ENCODE assay signal across 29 mouse cellular contexts in genomic region chr17:47176328-47176727, GRCm38 (mm10).
A peak's percentile ranks its signal among the peaks of the same experiment; 100 is the strongest.
DNase-seq lines count a peak whose midpoint lies in the region; ATAC-seq and TF ChIP-seq lines count a peak whose summit lies in the region.
"Had no signal": no experiment of that assay in that cellular context is flagged by ENCODE, and none has a peak within 500 bp of the region (broad histone marks: within the 10 kb centered on the region; RNA-seq: fewer than 3 reads in every experiment).

No protein-coding gene starts in this region.

- H3K4me2 ChIP-seq in lung, embryonic 14.5 days, result no peak overlapping the region
- H3K4me2 ChIP-seq in lung, embryonic 16.5 days (ENCODE audit: low read depth, low read length), result no peak overlapping the region
- H3K4me2 ChIP-seq: embryonic facial prominence, embryonic 13.5 days; embryonic facial prominence, embryonic 15.5 days; forebrain, embryonic 12.5 days had no signal

- TF ChIP-seq CTCF in lung, embryonic 14.5 days (IDR thresholded peaks at IDR 0.05; ENCODE audit: low read depth), result no peak
- no peak for TF ChIP-seq CTCF in lung, adult 2 months (IDR thresholded peaks at IDR 0.05; ENCODE audit: insufficient read depth, low read length)

- WGBS in heart, embryonic 10.5 days, result 20% methylated on average over 5 of the region's 5 CpGs
- 13% methylated on average over 5 of the region's 5 CpGs for WGBS in lung, embryonic 14.5 days
- 36% methylated on average over 5 of the region's 5 CpGs for WGBS in lung, adult 2 months
- WGBS in lung, embryonic 16.5 days, result 18% methylated on average over 5 of the region's 5 CpGs

- no peak for TF ChIP-seq POLR2A in lung, adult 2 months (IDR thresholded peaks at IDR 0.05; ENCODE audit: borderline replicate concordance, extremely low read depth, low read depth, low read length)

- no peak for ATAC-seq in lung, embryonic 14.5 days (ENCODE audit: insufficient read depth)
- ATAC-seq in lung, embryonic 16.5 days (ENCODE audit: low read depth), result no peak
- ATAC-seq: activated CD4-positive, CD25-positive, alpha-beta regulatory T cell, adult 4 months; CD4-positive, CD25-positive, alpha-beta regulatory T cell, adult 4 months; forebrain, embryonic 14.5 days; Patski had no signal

- DNase-seq in heart, embryonic 10.5 days (ENCODE audit: low spot score), result no peak
- no peak for DNase-seq in heart, adult 9 months (ENCODE audit: low spot score in 2 of 2)
- peak; percentile 59 for DNase-seq in lung, embryonic 14.5 days
- DNase-seq in lung, adult 2 months, result no peak
- no peak for DNase-seq in lung, postnatal 10 days
- peak; percentile 45 for DNase-seq in induced T-regulatory cell, adult 2 months (ENCODE audit: low read depth)
- DNase-seq in adrenal gland, postnatal 10 days, result no peak
- DNase-seq: adrenal gland, adult 8-10 months; adrenal gland, postnatal 25 days; B cell, adult 2 months; cerebellum, adult 11 months; cerebellum, adult 18-20 months; cerebellum, adult 8-10 months; cerebellum, adult 9-11 months; cerebellum, postnatal 14 days; cerebellum, postnatal 36 days; embryo, embryonic 11 days had no signal

- no peak overlapping the region for H3K9ac ChIP-seq in lung, embryonic 14.5 days
- no peak overlapping the region for H3K9ac ChIP-seq in lung, embryonic 16.5 days (ENCODE audit: low read length)
- H3K9ac ChIP-seq: embryonic facial prominence, embryonic 13.5 days; embryonic facial prominence, embryonic 15.5 days; forebrain, embryonic 12.5 days had no signal

- H3K27ac ChIP-seq in heart, embryonic 10.5 days, result 0 out of 2 replicates have a peak overlapping the region, but pooled peaks have one; percentile 30
- peak overlapping the region; percentile 1; the same call in 1 of the 2 replicates for H3K27ac ChIP-seq in lung, embryonic 14.5 days (ENCODE audit: low read depth)
- H3K27ac ChIP-seq in lung, embryonic 16.5 days (ENCODE audit: low read length), result peak overlapping the region; percentile 0
- H3K27ac ChIP-seq: embryonic facial prominence, embryonic 13.5 days; embryonic facial prominence, embryonic 15.5 days; forebrain, embryonic 10.5 days; forebrain, embryonic 12.5 days had no signal

- H3K36me3 ChIP-seq in heart, embryonic 10.5 days, result peaks cover 4% of the 10 kb centered on the region; the same call in 1 of the 2 replicates
- H3K36me3 ChIP-seq in lung, embryonic 14.5 days (ENCODE audit: insufficient read depth), result 0 out of 2 replicates have a peak, but pooled peaks cover 4% of the 10 kb centered on the region
- H3K36me3 ChIP-seq in lung, embryonic 16.5 days (ENCODE audit: control insufficient read depth, insufficient read depth, low read length), result no peaks in the 10 kb centered on the region
- H3K36me3 ChIP-seq: forebrain, embryonic 12.5 days; G1E had no signal

- peaks cover 50% of the 10 kb centered on the region for H3K4me1 ChIP-seq in heart, embryonic 10.5 days
- peaks cover 32% of the 10 kb centered on the region for H3K4me1 ChIP-seq in lung, embryonic 14.5 days (ENCODE audit: insufficient read depth)
- 0 out of 2 replicates have a peak, but pooled peaks cover 2% of the 10 kb centered on the region for H3K4me1 ChIP-seq in lung, adult 2 months (ENCODE audit: control insufficient read depth, insufficient read depth, low read length)
- peaks cover 50% of the 10 kb centered on the region for H3K4me1 ChIP-seq in lung, embryonic 16.5 days (replicated peaks; ENCODE audit: control insufficient read depth, insufficient read depth, low read length)

- H3K9me3 ChIP-seq in heart, embryonic 10.5 days, result no peaks in the 10 kb centered on the region
- no peaks in the 10 kb centered on the region for H3K9me3 ChIP-seq in lung, embryonic 14.5 days (ENCODE audit: low read depth, low read length)
- no peaks in the 10 kb centered on the region for H3K9me3 ChIP-seq in lung, embryonic 16.5 days (ENCODE audit: control insufficient read depth, low read length)
- H3K9me3 ChIP-seq: embryonic facial prominence, embryonic 13.5 days; embryonic facial prominence, embryonic 15.5 days; forebrain, embryonic 10.5 days; forebrain, embryonic 12.5 days; G1E had no signal

- no peak overlapping the region for H3K4me3 ChIP-seq in heart, embryonic 10.5 days
- H3K4me3 ChIP-seq in lung, embryonic 14.5 days (ENCODE audit: low read depth, low read length), result no peak overlapping the region
- H3K4me3 ChIP-seq in lung, adult 2 months (replicated peaks; ENCODE audit: extremely low read depth, low read depth, low read length), result no peak overlapping the region
- no peak overlapping the region for H3K4me3 ChIP-seq in lung, embryonic 16.5 days (ENCODE audit: low read length)
- H3K4me3 ChIP-seq: embryonic facial prominence, embryonic 13.5 days; embryonic facial prominence, embryonic 15.5 days; erythroblast, embryonic 14.5 days; forebrain, embryonic 10.5 days; forebrain, embryonic 12.5 days had no signal

- H3K27me3 ChIP-seq in heart, embryonic 10.5 days (ENCODE audit: insufficient read depth, poor library complexity, severe bottlenecking), result no peaks in the 10 kb centered on the region
- no peaks in the 10 kb centered on the region for H3K27me3 ChIP-seq in lung, embryonic 14.5 days (ENCODE audit: insufficient read depth, low read length)
- H3K27me3 ChIP-seq in lung, embryonic 16.5 days (ENCODE audit: control insufficient read depth, insufficient read depth, low read depth, low read length), result no peaks in the 10 kb centered on the region
- H3K27me3 ChIP-seq: CH12.LX; embryonic facial prominence, embryonic 13.5 days; embryonic facial prominence, embryonic 15.5 days; forebrain, embryonic 12.5 days; Patski had no signal

Comparison
In these comparisons a context has a peak if more than half of its experiments do, and no peak if none do; other contexts are left out.
1. DNase-seq: peak in lung, embryonic 14.5 days (single experiment) and induced T-regulatory cell, adult 2 months (single experiment); none in heart, embryonic 10.5 days (single experiment), heart, adult 9 months (0 of 2), lung, adult 2 months (single experiment), lung, postnatal 10 days (single experiment) and adrenal gland, postnatal 10 days (single experiment).
2. Peak in every context shown above with its lines, with median percentiles within 50 percentile points of each other: H3K27ac ChIP-seq.